Mouse (Mus musculus) cerebellum, adult 9-11 months (tissue): ENCODE results near the gene Ifi35.
"Not testable (repeated sequence)": the region's sequence is repeated elsewhere in the genome, so short reads cannot be mapped to it uniquely, and the experiment has no call there.

Experiments used
- DNase-seq: peaks from one replicate; pipeline ENCODE4 v3.0.0; 2022

The Ifi35 gene

GRCm38 (mm10) chr11:101470206-101470605 lies 22.0 kb downstream of the Ifi35 start:
- DNase-seq, result no peak

- DNase-seq, result no peak
Measured at GRCm38 (mm10) chr11:101471926-101472325, 23.7 kb downstream of the Ifi35 start.

GRCm38 (mm10) chr11:101472336-101472735 lies 24.1 kb downstream of the Ifi35 start:
- peak; percentile 40 for DNase-seq

- not testable (repeated sequence) for DNase-seq
Measured at GRCm38 (mm10) chr11:101473686-101474085, 25.5 kb downstream of the Ifi35 start.

DNA sequence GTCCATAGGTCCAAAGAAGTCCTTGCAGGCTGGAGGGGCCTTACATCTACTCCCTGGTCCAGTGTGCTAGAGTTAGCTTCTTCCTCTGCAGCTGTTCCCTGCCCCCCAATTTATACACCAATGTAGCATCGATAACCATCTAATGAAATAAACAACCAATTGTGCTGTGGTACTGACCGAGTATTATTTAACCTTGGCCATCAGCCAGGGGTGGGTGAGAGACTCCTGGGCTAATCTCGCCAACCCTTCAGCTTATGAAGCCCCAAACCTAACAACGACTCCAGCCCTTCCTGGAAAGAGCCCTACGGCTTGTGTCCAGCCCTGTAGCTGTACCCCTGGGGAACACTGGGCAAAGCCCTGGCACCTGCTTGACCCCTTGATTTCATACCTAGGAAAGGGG lies 26.1 kb downstream of the Ifi35 start:
- DNase-seq, result no peak

GRCm38 (mm10) chr11:101476361-101476760 lies 28.2 kb downstream of the Ifi35 start:
- DNase-seq, result not testable (repeated sequence)

- DNase-seq, result no peak
Measured at GRCm38 (mm10) chr11:101477194-101477551, 29.0 kb downstream of the Ifi35 start.

- no peak for DNase-seq
Measured at GRCm38 (mm10) chr11:101477552-101478211, 29.5 kb downstream of the Ifi35 start.

DNA sequence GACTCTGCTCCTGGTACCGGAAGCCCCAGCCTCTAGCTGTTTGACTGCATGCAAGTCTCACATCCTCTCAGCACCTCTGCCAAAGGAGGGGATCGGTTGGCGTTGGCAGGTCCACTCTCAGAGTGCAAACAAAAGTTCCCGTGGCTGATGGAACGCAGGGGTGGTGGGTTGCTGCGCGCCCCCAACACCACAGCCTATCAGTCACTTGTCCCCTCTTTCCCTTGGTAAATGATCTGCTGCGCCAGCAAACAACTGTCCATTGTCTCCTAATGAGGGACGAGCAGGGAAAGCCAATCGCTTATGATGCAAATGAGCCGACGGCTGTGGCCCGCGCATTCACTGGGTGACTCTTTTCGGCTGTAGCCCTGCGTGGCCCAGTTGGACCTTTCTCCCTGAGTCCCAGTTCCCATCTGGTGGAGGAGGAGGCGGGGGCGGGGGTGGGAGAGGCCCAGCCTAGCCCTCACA lies 31.0 kb downstream of the Ifi35 start:
- DNase-seq, result no peak

DNA sequence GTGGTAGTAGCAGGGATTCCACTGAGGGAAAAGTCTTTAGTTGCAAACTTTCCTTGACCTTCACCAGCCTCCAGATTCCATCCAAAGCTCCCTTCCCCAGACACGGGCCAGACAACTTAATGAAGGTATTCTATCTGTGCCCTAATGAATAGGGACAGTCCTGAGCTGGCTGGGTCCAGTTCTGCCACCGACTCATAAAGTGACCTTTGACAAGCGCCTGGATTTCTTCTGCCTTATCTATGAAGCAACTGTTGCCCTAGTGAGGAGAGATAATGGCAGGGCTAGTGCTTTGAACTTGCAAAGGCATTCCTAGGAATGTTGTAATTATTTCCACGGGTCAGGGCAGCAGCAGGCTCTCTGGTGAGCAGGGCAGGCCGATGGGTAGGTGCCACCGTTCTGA lies 32.7 kb downstream of the Ifi35 start:
- DNase-seq, result no peak

GRCm38 (mm10) chr11:101483804-101484203 lies 35.6 kb downstream of the Ifi35 start:
- no peak for DNase-seq

GRCm38 (mm10) chr11:101484245-101484644 lies 36.0 kb downstream of the Ifi35 start:
- DNase-seq, result no peak

- no peak for DNase-seq
Measured at GRCm38 (mm10) chr11:101484814-101485213, 36.6 kb downstream of the Ifi35 start.

DNA sequence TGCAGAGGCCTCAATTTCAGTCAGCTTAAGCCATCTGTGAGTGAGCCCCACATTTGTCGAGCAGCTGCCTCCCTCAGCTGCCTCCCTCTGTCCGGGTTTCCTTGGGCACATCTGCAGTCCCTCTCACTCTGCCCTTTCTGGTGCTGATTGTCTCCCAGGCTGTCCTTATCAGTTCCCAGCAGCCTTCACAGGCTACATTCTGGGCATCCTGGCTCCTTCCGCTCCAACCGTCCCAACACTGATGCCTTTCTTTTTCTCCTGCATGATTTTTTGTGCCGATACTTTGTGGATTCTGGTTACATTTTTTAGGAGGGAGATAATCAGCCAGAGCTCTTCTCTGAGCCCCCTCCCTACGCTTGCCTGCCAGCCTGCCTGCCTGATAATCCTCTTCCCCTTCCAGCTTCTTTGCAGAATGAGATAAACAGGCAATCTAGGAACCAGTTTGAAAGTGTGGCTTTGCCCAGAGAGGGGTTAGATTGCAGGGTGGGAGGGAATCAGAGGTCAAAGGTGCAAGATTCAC lies 37.4 kb downstream of the Ifi35 start:
- no peak for DNase-seq

- no peak for DNase-seq
Measured at GRCm38 (mm10) chr11:101486126-101486525, 37.9 kb downstream of the Ifi35 start.

DNA sequence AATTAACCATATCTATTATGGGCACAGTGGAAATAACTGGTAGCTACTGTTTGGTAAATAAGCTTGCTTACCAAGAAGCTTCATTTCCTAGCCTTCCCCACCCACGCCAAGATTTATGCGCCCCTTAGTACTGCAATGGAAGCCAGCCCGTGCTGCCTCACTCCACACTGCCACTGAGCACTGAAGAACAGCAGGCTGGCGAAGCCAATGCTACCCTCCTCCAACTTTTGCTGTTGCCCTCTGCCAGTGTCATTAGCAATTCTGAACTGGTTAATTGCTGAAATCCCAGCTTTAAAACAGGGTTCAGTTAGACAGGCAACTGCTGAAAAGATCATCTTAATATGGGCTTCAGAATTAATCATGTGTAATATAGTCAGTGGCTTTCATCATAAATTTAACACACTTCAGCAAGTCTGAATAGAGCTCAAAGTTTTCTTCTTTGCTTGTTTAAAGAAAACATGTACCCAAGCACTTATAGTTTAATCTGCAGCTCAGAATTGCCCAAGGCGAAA lies 58.1 kb downstream of the Ifi35 start:
- no peak for DNase-seq

DNA sequence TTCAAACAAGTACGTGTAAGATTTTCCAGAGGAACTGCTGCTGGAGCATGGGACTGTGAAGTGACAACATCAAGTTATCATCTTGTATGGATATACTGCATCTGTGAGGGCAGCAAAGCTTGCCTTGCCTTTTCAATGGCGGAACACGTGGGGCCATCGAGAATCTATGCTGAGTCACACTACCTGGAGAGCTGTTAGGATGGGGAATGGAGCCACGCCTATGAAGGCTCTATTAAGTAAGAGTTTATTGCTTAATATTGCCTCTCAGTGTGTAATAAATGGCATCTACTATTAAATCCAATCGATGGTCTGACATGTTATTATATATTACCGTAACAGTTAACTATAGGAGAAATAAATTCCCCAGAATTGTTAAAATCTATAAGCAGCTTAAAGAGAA lies 58.9 kb downstream of the Ifi35 start:
- no peak for DNase-seq
